ENCODE assay signal across 8 mouse cellular contexts in the genomic region with DNA sequence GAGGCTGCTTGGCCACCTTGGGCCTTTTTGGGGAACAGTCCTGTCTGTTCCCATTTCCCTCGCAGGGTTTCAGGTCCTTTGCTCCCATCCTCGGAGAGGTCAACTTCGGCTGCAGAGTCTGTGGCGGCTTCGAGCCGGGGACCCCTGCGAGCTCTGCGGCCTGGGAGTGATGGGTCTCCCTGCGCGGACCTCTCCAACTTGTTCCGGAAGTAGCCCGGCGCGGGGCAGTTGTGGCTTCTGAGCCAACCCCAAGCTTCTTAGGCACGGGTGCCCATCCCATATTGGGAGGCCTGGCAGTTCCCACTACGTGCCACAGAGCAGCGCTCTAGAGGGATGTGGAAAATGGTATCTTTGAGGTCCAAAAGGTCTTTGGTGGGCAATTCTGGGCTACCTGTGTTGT. TPM values are rescaled to one million over a fixed set of nuclear protein-coding genes. Genes with fewer than 3 reads are reported as not detected.
DNase-seq lines count a peak whose midpoint lies in the region; ATAC-seq and TF ChIP-seq lines count a peak whose summit lies in the region.
"Not testable (repeated sequence)": the region's sequence is repeated elsewhere in the genome, so short reads cannot be mapped to it uniquely, and the experiment has no call there.
"Had no signal": no experiment of that assay in that cellular context is flagged by ENCODE, and none has a peak within 500 bp of the region (broad histone marks: within the 10 kb centered on the region; RNA-seq: fewer than 3 reads in every experiment).

No protein-coding gene starts in this region.

- WGBS in embryonic facial prominence, embryonic 11.5 days = 16% methylated on average over 17 of the region's 17 CpGs
- WGBS in hindbrain, embryonic 13.5 days = 16% methylated on average over 17 of the region's 17 CpGs
- 3% methylated on average over 11 of the region's 17 CpGs for WGBS in liver, embryonic 14.5 days (ENCODE audit: insufficient replicate concordance)
- 27% methylated on average over 17 of the region's 17 CpGs for WGBS in midbrain, embryonic 16.5 days
- 14% methylated on average over 17 of the region's 17 CpGs for WGBS in stomach, embryonic 16.5 days

- H3K9me3 ChIP-seq in embryonic facial prominence, embryonic 11.5 days (replicated peaks; ENCODE audit: control insufficient read depth, low read length); liver, embryonic 14.5 days (ENCODE audit: control insufficient read depth, low read length); stomach, embryonic 16.5 days (replicated peaks; ENCODE audit: control insufficient read depth, low read length): not testable (repeated sequence)
- H3K9me3 ChIP-seq in hindbrain, embryonic 13.5 days = peaks cover 20% of the 10 kb centered on the region
- peaks cover 12% of the 10 kb centered on the region for H3K9me3 ChIP-seq in midbrain, embryonic 16.5 days (replicated peaks; ENCODE audit: control insufficient read depth, low read length, poor library complexity, severe bottlenecking)

- H3K4me2 ChIP-seq in embryonic facial prominence, embryonic 11.5 days (ENCODE audit: low read depth, low read length) = 0 out of 2 replicates have a peak overlapping the region, but pooled peaks have one; percentile 25
- H3K4me2 ChIP-seq in hindbrain, embryonic 13.5 days = peak overlapping the region; percentile 47
- H3K4me2 ChIP-seq in liver, embryonic 14.5 days (ENCODE audit: low read depth) = peak overlapping the region; percentile 43; the same call in 1 of the 2 replicates
- not testable (repeated sequence) for H3K4me2 ChIP-seq in midbrain, embryonic 16.5 days (ENCODE audit: low read length)
- peak overlapping the region; percentile 21; the same call in 1 of the 2 replicates for H3K4me2 ChIP-seq in stomach, embryonic 16.5 days (ENCODE audit: low read depth, low read length)

- not testable (repeated sequence) for H3K36me3 ChIP-seq in embryonic facial prominence, embryonic 11.5 days (replicated peaks; ENCODE audit: control insufficient read depth, insufficient read depth, low read depth, low read length); hindbrain, embryonic 13.5 days; liver, embryonic 14.5 days (replicated peaks; ENCODE audit: control insufficient read depth, insufficient read depth, low read depth); midbrain, embryonic 16.5 days (ENCODE audit: control insufficient read depth, insufficient read depth, low read length); stomach, embryonic 16.5 days (ENCODE audit: control insufficient read depth, insufficient read depth, low read length)

- not testable (repeated sequence) for H3K4me1 ChIP-seq in embryonic facial prominence, embryonic 11.5 days (ENCODE audit: control insufficient read depth, insufficient read depth, low read length); hindbrain, embryonic 13.5 days (replicated peaks); liver, embryonic 14.5 days (replicated peaks; ENCODE audit: control insufficient read depth in 2 of 2, insufficient read depth in 2 of 2, low read length in 1 of 2); midbrain, embryonic 16.5 days (ENCODE audit: control insufficient read depth, insufficient read depth, low read length); stomach, embryonic 16.5 days (ENCODE audit: control insufficient read depth, insufficient read depth, low read length)

- not testable (repeated sequence) for TF ChIP-seq EP300 in liver, embryonic 14.5 days (IDR thresholded peaks at IDR 0.05; ENCODE audit: low read depth)

- H3K27me3 ChIP-seq in embryonic facial prominence, embryonic 11.5 days (ENCODE audit: control insufficient read depth, insufficient read depth, low read length); hindbrain, embryonic 13.5 days; liver, embryonic 14.5 days (ENCODE audit: control insufficient read depth, insufficient read depth, low read length); midbrain, embryonic 16.5 days (ENCODE audit: control insufficient read depth, insufficient read depth, low read depth, low read length); stomach, embryonic 16.5 days (ENCODE audit: control insufficient read depth, insufficient read depth, low read length): not testable (repeated sequence)

- TF ChIP-seq CTCF in liver, embryonic 14.5 days (IDR thresholded peaks at IDR 0.05; ENCODE audit: low read depth) = not testable (repeated sequence)

- ATAC-seq in embryonic facial prominence, embryonic 11.5 days (replicated peaks; ENCODE audit: insufficient number of reproducible peaks, low FRiP score, low TSS enrichment, low read depth); hindbrain, embryonic 13.5 days (ENCODE audit: low FRiP score); liver, embryonic 14.5 days (ENCODE audit: insufficient read depth); midbrain, embryonic 16.5 days; stomach, embryonic 16.5 days (ENCODE audit: insufficient read depth, low FRiP score): not testable (repeated sequence)

- peak; percentile 0 for DNase-seq in embryonic facial prominence, embryonic 11.5 days (ENCODE audit: low spot score)
- DNase-seq in heart, adult 11 months = peak; percentile 35
- peak; percentile 10 for DNase-seq in kidney, postnatal 10 days
- not testable (repeated sequence) for DNase-seq in liver, embryonic 14.5 days (ENCODE audit: low read depth in 3 of 3, low spot score in 3 of 3)

- not testable (repeated sequence) for H3K9ac ChIP-seq in embryonic facial prominence, embryonic 11.5 days (replicated peaks; ENCODE audit: low read length); hindbrain, embryonic 13.5 days; liver, embryonic 14.5 days (replicated peaks); midbrain, embryonic 16.5 days (ENCODE audit: low read depth, low read length); stomach, embryonic 16.5 days (ENCODE audit: low read length)

- H3K4me3 ChIP-seq in embryonic facial prominence, embryonic 11.5 days (ENCODE audit: low read depth, low read length) = peak overlapping the region; percentile 42
- H3K4me3 ChIP-seq in hindbrain, embryonic 13.5 days = peak overlapping the region; percentile 44
- not testable (repeated sequence) for H3K4me3 ChIP-seq in liver, embryonic 14.5 days (ENCODE audit: insufficient read depth in 1 of 2, low read depth in 2 of 2, low read length in 2 of 2)
- H3K4me3 ChIP-seq in midbrain, embryonic 16.5 days (ENCODE audit: low read depth, low read length) = peak overlapping the region; percentile 16
- H3K4me3 ChIP-seq in stomach, embryonic 16.5 days (replicated peaks; ENCODE audit: low read length) = peak overlapping the region; percentile 45

- not testable (repeated sequence) for H3K27ac ChIP-seq in embryonic facial prominence, embryonic 11.5 days (replicated peaks; ENCODE audit: low read depth, low read length); hindbrain, embryonic 13.5 days; liver, embryonic 14.5 days; midbrain, embryonic 16.5 days (ENCODE audit: low read length); stomach, embryonic 16.5 days (ENCODE audit: low read length)

RNA-seq across cellular contexts. Expression of a gene that starts 0.8 kb away (rescaled TPM):
- 4.1 and 4.5 TPM in 2 replicates for polyA plus RNA-seq in embryonic facial prominence, embryonic 11.5 days (2014; fragmentation: Nextera tagmentation; extraction: Ambion mirVana)
- 3.0 and 3.4 TPM in 2 replicates for polyA plus RNA-seq in hindbrain, embryonic 13.5 days (2015; fragmentation: Nextera tagmentation; extraction: Ambion mirVana)
- polyA plus RNA-seq in liver, embryonic 14.5 days (2012; rRNA removed) = 0.02 and 0.03 TPM in 2 replicates
- 0.09 and 0.27 TPM in 2 replicates for polyA plus RNA-seq in liver, embryonic 14.5 days (2014; fragmentation: Nextera tagmentation; extraction: Ambion mirVana)
- polyA plus RNA-seq in midbrain, embryonic 16.5 days (2015; fragmentation: Nextera tagmentation; extraction: Ambion mirVana) = 1.6 and 1.8 TPM in 2 replicates
- polyA plus RNA-seq in stomach, embryonic 16.5 days (2015; fragmentation: Nextera tagmentation; extraction: Ambion mirVana) = 1.1 and 1.4 TPM in 2 replicates
- polyA plus RNA-seq: myocyte had no signal
